Mouse (Mus musculus): Measurements from ENCODE around the gene Kazald1. TPM values are rescaled to one million over a fixed set of nuclear protein-coding genes. Genes with fewer than 3 reads are reported as not detected.

Kazald1 gene
- under 1 TPM; 0.42 to 0.55 TPM for total RNA-seq (2023)

DNA sequence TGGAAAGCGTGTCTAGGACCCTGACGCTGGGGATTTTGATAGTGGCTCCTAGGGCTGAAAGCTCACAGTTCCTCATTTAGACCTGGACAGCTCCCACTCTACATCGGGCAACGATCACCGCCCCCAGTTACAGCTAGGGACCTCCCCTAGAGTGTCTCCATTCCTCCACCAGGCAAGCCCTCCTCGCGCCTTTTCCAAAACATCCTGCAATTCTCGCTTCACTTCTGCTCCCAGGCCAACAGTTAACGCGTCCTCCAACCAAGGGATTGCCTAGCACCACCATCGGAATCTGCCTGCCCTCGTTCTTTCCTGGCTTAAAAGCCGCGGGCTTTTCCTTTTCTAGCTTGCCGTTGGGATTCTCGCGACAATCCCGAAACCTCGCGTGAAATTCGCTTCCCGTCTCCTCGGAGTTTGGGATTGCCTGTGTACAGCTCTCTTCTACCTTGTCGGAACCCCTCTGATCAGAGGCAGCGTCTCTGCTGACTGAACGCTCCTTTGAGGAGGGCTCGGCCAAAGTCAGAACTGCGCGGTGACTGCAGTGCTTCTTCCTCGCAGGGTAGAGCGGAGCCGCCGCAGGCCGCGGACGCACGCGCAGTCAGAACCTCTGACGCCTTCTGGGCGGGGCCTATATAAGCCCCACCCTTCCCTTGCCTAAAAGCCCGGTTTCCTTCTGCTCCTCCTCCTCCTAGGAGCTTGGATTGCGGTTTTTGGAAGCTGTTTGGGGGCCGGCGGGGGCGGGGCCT is at the start of gene Kazald1:
TSS of gene Kazald1 (plus strand) at position 662 of the 743 bp plus-strand sequence.

GRCm38 (mm10) chr19:45045651-45046050 is 29.4 kb upstream of the Kazald1 start, which contains the start of gene Pdzd7:
Gene Pdzd7, minus strand, starts transcription at chr19:45045717.

GRCm38 (mm10) chr19:45047417-45047934 is 27.6 kb upstream of the Kazald1 start, which contains the start of gene Sfxn3:
Gene Sfxn3, plus strand, starts transcription at chr19:45047503.

Other genes starting within 250 kb of the Kazald1 start
- 10 to 100 TPM; 46.7 to 47.6 TPM for gene Slf2, start 144.1 kb upstream of the Kazald1 start, total RNA-seq (2023)
- under 1 TPM; 0.15 to 0.71 TPM for gene Sema4g, start 86.1 kb upstream of the Kazald1 start, total RNA-seq (2023)
- 1 to 10 TPM; 9.0 to 9.1 TPM for gene Twnk, start 69.6 kb upstream of the Kazald1 start, total RNA-seq (2023)
- gene Mrpl43, start 68.8 kb upstream of the Kazald1 start, total RNA-seq (2023) = 10 to 100 TPM; 35.9 to 39.9 TPM
- gene Lzts2, start 60.8 kb upstream of the Kazald1 start, total RNA-seq (2023) = under 1 TPM in 1 of 2 experiments, not detected in 1; 0.31 TPM
- not detected for gene Pdzd7, start 29.5 kb upstream of the Kazald1 start, total RNA-seq (2023)
- gene Sfxn3, start 27.7 kb upstream of the Kazald1 start, total RNA-seq (2023) = 10 to 100 TPM; 79.0 to 87.6 TPM
- under 1 TPM in 1 of 2 experiments, not detected in 1; 0.24 TPM for gene Tlx1, start 75.4 kb downstream of the Kazald1 start, total RNA-seq (2023)
- gene Lbx1, start 160.6 kb downstream of the Kazald1 start, total RNA-seq (2023) = not detected

Measured in monocyte, adult 59 days (primary cell).